Mouse (Mus musculus) liver, embryonic 14.5 days (tissue): ENCODE measurements around the gene Olfr726.

Experiments
- CTCF ChIP-seq: IDR thresholded peaks from 2 replicates; pipeline ENCODE4 v1.5.1; 2016; ENCODE audit warnings: antibody characterized with exemption, low read depth, control low read depth
- EP300 ChIP-seq: IDR thresholded peaks from 2 replicates; pipeline ENCODE4 v1.6.1; 2016; ENCODE audit warnings: antibody characterized with exemption, low read depth

DNA sequence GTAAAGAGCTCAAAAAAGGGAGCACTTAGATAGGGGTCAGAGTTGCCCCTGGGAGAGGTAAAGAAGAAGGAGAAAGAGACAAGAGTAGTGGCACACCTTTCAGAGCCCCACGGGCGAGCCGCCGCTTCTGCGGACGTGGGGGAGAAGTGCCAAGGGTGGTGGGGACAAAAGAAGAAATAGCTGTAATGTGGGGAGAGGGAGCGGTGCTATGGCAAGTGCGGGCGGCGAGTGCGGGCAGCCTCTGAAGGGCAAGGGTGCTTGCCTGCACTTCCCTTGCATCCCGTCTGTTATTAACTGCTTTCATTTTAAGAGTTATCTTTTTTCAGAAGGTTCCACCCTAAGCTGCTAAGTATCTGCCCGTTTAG is 29.2 kb downstream of the Olfr726 start:
- no peak for TF ChIP-seq CTCF
- TF ChIP-seq EP300 = no peak
